Mouse (Mus musculus) limb, embryonic 11.5 days (tissue): Measurements from ENCODE around the gene Col6a5. TPM values are rescaled to one million over a fixed set of nuclear protein-coding genes. Genes with fewer than 3 reads are reported as not detected.

Source experiments
- ATAC-seq: fragments of 200-750 bp; cut with Nextera tagmentation; 2 replicates; pipeline ENCODE4 v1.8.0; 2017; ENCODE audit warnings: low read depth; ENCODE audit not compliant: insufficient number of reproducible peaks, low FRiP score, low TSS enrichment
- DNase-seq: peaks from one replicate; pipeline ENCODE4 v3.0.0-alpha.2; 2015; ENCODE audit warnings: low spot score
- H3K27ac ChIP-seq: fragments of 300-500 bp; sonication (generic); replicated peaks from 2 replicates; pipeline ENCODE4 v1.5.1; 2014; ENCODE audit warnings: low read depth, mild to moderate bottlenecking, low read length
- H3K27me3 ChIP-seq: fragments of 300-500 bp; sonication (generic); 2 replicates; pipeline ENCODE4 v1.6.1; 2014; ENCODE audit warnings: mild to moderate bottlenecking, low read length, mixed read lengths; ENCODE audit not compliant: control insufficient read depth, insufficient read depth
- H3K36me3 ChIP-seq: fragments of 300-500 bp; sonication (generic); 2 replicates; pipeline ENCODE4 v1.6.1; 2014; ENCODE audit warnings: mild to moderate bottlenecking, low read length, moderate library complexity, mixed read lengths; ENCODE audit not compliant: control insufficient read depth, insufficient read depth
- H3K4me1 ChIP-seq: fragments of 300-500 bp; sonication (generic); 2 replicates; pipeline ENCODE4 v1.6.1; 2014; ENCODE audit warnings: low read length, mixed read lengths; ENCODE audit not compliant: control insufficient read depth, insufficient read depth
- H3K4me2 ChIP-seq: fragments of 300-500 bp; sonication (generic); 2 replicates; pipeline ENCODE4 v1.6.1; 2014; ENCODE audit warnings: low read depth, mild to moderate bottlenecking, moderate library complexity; ENCODE audit not compliant: severe bottlenecking
- H3K4me3 ChIP-seq: fragments of 300-500 bp; sonication (generic); 2 replicates; pipeline ENCODE4 v1.5.1; 2014; ENCODE audit warnings: low read depth, low read length
- H3K9ac ChIP-seq: fragments of 300-500 bp; sonication (generic); 2 replicates; pipeline ENCODE4 v1.6.1; 2014; ENCODE audit warnings: mild to moderate bottlenecking, low read length
- H3K9me3 ChIP-seq: fragments of 300-500 bp; sonication (generic); 2 replicates; pipeline ENCODE4 v1.6.1; 2016; ENCODE audit warnings: low read length; ENCODE audit not compliant: control insufficient read depth
- WGBS: fragments of 180-500 bp; shearing (Covaris S2); extraction: QIAGEN DNeasy Blood & Tissue Kit; methylation state at CpG from one replicate; pipeline ENCODE4 v1.1.7; 2014; 5-methylcytosine and 5-hydroxymethylcytosine counted together
- polyA plus RNA-seq: library from polyadenylated mRNA; unstranded; fragments of >200 nt; fragmentation: Nextera tagmentation; extraction: Ambion mirVana; gene quantifications from 2 replicates; pipeline ENCODE4 v1.2.1, GENCODE M21; 2014

Col6a5 gene
- polyA plus RNA-seq, result 0.19 and 0.33 TPM in 2 replicates

DNA sequence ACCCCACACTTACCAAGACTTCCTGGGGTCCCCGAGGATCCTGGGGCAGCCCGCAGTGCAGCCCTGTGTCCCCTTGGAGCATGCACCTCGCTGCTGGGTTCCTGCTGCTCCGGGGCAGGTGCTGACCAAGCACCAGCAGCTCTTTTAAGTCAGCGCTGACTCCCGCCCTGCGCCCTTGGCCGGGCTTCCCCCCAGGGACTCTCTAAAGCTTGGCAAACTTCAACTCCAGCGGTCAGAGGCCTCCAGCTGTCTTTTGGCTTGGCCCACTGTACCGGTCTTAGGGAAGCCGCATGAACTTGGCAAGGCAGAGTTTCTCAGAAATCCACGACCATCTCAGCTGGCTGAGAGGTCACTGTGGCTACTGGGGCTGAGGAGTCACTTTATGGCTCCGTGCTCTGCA, at the start of gene Col6a5:
TSS of gene Col6a5 (minus strand) at position 111 of the 400 bp plus-strand sequence.
- WGBS, result 15% methylated on average over 13 of the region's 13 CpGs

DNA sequence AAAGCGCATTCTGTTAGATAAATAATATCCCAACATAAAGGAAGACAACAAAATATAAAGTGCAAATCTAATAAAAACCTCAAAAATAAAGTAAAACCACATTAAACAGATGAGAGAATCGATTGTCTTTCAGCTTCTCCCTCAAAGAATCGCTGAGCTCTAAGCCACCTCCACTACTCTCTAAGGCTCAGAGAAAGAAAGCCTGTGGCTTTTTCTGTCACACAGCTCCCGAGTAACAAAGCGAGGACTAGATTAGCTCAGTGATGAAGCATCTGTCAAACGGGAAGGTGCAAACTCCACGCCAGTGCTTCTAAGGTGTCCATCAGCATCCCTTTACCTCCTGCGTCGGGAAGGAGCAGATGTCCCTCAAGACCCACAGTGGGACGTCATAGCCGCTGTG, 37.5 kb upstream of the Col6a5 start:
- H3K4me1 ChIP-seq, result no peaks in the 10 kb centered on the region
- no peaks in the 10 kb centered on the region for H3K27me3 ChIP-seq
- 55% methylated on average over 11 of the region's 11 CpGs for WGBS
- H3K9me3 ChIP-seq, result no peaks in the 10 kb centered on the region; the same call in 1 of the 2 replicates
- ATAC-seq (no peak), DNase-seq (no peak)
- no peaks in the 10 kb centered on the region for H3K36me3 ChIP-seq
- H3K27ac ChIP-seq, result no peak overlapping the region
- H3K9ac ChIP-seq, result no peak overlapping the region
- no peak overlapping the region for H3K4me3 ChIP-seq
- no peak overlapping the region for H3K4me2 ChIP-seq

More for the DNA sequence above, at the start of gene Col6a5:
- Histone ChIP-seq H3K36me3 (no peaks in the 10 kb centered on the region), H3K4me3 (no peak within 1 kb of the TSS), H3K9me3 (no peaks in the 10 kb centered on the region), H3K27me3 (no peaks in the 10 kb centered on the region), H3K4me2 (no peak within 1 kb of the TSS; the same call in 1 of the 2 replicates), H3K9ac (no peak within 1 kb of the TSS), H3K27ac (no peak within 1 kb of the TSS), H3K4me1 (no peaks in the 10 kb centered on the region)
- ATAC-seq, result no peak
- DNase-seq, result no peak

DNA sequence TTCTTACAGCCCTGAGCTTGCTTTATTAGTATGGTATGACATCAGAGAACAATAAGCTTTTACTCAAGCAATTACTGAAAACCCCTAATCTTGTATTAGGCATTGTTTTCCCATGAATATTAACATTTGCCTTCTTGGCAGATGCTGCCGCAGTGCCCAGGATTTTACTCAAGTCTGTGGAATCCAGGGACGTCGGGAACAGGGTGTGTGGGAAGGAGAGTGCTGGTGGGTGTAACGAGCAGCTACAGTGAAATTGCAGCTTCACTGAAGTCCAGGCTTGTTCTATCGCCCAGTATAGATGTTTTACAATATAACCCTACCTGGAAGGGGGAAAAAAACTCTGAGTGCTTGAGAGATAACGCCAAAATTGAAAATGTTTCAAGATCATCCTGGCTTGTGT, 32.0 kb upstream of the Col6a5 start:
- Histone ChIP-seq H3K4me3 (no peak overlapping the region), H3K4me1 (no peaks in the 10 kb centered on the region), H3K9ac (no peak overlapping the region), H3K36me3 (no peaks in the 10 kb centered on the region), H3K9me3 (no peaks in the 10 kb centered on the region; the same call in 1 of the 2 replicates), H3K27me3 (no peaks in the 10 kb centered on the region), H3K4me2 (no peak overlapping the region), H3K27ac (no peak overlapping the region)
- DNase-seq (no peak), ATAC-seq (no peak)
- 82% methylated on average over 6 of the region's 6 CpGs for WGBS

DNA sequence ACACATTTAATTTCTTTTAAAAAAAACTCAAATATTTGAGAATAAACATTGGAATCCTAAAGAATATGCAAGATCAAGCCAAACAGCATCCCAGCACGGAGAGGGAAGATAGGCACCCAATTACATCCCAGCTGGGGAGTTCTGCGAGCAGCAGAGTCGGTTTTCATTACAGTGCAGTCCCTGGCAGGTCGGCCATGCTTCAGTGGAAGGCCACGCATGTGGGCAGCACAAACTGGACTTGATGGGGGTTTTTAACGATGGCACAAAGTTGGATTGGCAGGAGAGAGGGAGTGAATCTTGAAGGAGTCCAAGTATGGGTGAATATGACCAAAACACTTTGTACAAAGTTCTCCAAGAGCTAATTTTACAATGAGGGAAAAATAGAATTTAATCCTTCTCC, 29.7 kb upstream of the Col6a5 start:
- no peak for DNase-seq
- H3K9me3 ChIP-seq, result no peaks in the 10 kb centered on the region; the same call in 1 of the 2 replicates
- H3K4me2 ChIP-seq, result no peak overlapping the region
- H3K27me3 ChIP-seq, result no peaks in the 10 kb centered on the region
- H3K4me3 ChIP-seq, result no peak overlapping the region
- H3K9ac ChIP-seq, result no peak overlapping the region
- no peak for ATAC-seq
- H3K4me1 ChIP-seq, result no peaks in the 10 kb centered on the region
- WGBS, result 71% methylated on average over 6 of the region's 6 CpGs
- H3K36me3 ChIP-seq, result no peaks in the 10 kb centered on the region
- H3K27ac ChIP-seq, result no peak overlapping the region

DNA sequence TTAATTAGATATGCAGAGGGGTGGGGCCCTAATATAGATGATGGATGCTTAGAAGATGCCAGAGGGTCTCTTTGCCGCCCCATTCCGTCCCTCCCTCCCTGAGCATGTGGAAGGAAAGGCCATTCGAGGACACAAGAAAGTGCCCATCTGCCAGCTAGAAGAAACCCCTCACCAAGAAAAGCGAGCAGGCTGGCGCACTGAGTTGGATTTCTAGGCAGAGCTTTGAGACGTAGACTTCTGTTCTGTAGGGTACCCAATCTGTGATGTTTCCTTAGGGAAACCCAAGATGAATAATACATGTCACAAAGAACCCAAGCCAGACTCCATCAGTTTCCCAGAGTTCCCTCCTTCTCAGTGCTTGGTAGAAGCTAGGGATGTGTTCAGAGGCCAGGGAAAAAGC, 29.0 kb upstream of the Col6a5 start:
- no peak overlapping the region for H3K9ac ChIP-seq
- no peaks in the 10 kb centered on the region for H3K36me3 ChIP-seq
- no peak for DNase-seq
- no peak for ATAC-seq
- 92% methylated on average over 6 of the region's 6 CpGs for WGBS
- H3K4me2 ChIP-seq, result no peak overlapping the region
- no peaks in the 10 kb centered on the region for H3K4me1 ChIP-seq
- no peaks in the 10 kb centered on the region for H3K9me3 ChIP-seq
- H3K27me3 ChIP-seq, result no peaks in the 10 kb centered on the region
- no peak overlapping the region for H3K4me3 ChIP-seq
- H3K27ac ChIP-seq, result no peak overlapping the region

DNA sequence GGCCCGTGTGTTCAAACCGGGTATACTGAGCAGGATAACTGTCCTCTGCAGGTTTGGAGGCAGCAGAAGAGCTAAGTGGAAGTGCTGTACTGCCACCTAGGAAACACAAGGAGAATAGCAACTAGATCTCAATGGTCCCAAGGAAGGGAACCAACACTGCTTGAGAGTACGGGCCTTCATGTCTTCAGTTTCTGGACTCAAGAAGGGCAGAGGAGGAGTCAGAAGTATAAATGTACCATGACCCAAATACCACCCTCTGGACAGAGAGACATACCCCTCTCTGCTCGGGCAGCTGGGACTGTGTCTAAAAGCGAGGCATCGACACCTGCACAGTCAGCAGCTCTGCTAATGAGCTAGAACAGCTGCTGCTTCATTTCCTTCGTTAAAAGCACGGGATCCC, 27.7 kb upstream of the Col6a5 start:
- ATAC-seq (no peak), DNase-seq (no peak)
- no peaks in the 10 kb centered on the region for H3K9me3 ChIP-seq
- no peaks in the 10 kb centered on the region for H3K27me3 ChIP-seq
- H3K27ac ChIP-seq, result no peak overlapping the region
- no peak overlapping the region for H3K4me3 ChIP-seq
- 64% methylated on average over 8 of the region's 8 CpGs for WGBS
- H3K36me3 ChIP-seq, result no peaks in the 10 kb centered on the region
- H3K4me1 ChIP-seq, result no peaks in the 10 kb centered on the region
- no peak overlapping the region for H3K9ac ChIP-seq
- no peak overlapping the region for H3K4me2 ChIP-seq

DNA sequence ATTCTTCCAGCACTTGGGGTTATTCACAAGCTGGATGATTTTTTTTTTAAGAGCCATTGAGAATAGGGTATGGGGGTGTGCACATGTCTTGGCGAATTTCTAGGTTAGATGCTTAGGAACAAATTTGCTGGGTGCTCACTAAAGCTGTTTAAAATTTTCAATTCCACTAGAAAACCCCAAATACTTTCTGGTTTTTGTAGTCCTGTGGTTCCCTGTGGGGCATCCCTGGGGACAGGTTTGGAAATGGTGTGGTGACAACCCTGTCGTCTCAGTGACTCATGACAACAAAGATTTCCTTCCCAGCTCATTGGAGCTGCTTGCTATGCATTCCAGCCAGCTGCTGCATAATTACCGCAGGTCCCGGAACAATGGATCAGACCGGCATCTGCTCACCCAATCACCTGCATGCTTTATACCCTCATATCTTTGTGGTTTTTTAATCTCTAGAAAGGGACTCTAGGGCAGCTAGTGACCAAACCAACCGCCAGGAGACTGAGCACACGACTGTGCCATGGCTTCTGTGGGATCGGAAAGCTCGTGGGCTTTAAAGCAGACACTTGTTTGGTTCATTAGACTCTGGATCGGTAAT, 24.6 kb upstream of the Col6a5 start:
- Histone ChIP-seq H3K4me1 (no peaks in the 10 kb centered on the region), H3K9me3 (no peaks in the 10 kb centered on the region), H3K36me3 (no peaks in the 10 kb centered on the region), H3K9ac (no peak overlapping the region), H3K4me2 (no peak overlapping the region), H3K27me3 (no peaks in the 10 kb centered on the region), H3K27ac (no peak overlapping the region), H3K4me3 (no peak overlapping the region)
- no peak for ATAC-seq
- DNase-seq, result no peak
- 46% methylated on average over 10 of the region's 10 CpGs for WGBS

DNA sequence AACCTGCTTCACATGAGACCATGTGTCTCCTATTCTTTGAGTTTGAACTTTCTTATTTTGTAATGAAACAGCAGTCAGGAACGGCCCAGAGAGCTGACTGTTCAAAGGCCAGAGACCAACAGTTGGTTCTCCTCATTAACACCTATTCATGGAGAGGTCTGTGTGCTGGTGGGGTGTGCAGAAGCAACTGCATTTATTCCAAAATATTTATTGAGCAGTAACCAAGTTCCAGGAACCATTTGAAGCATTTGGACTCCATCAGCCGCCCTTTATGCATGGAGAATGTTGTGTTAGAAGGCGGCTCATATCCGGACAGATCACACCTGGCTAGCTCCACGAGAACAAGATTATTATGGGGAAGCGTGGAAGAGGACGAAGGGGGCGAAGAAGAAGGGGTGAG, 18.0 kb upstream of the Col6a5 start:
- ATAC-seq (no peak), DNase-seq (no peak)
- no peaks in the 10 kb centered on the region for H3K9me3 ChIP-seq
- H3K27me3 ChIP-seq, result no peaks in the 10 kb centered on the region
- no peak overlapping the region for H3K4me3 ChIP-seq
- H3K36me3 ChIP-seq, result no peaks in the 10 kb centered on the region
- H3K9ac ChIP-seq, result no peak overlapping the region
- H3K4me2 ChIP-seq, result no peak overlapping the region
- no peaks in the 10 kb centered on the region for H3K4me1 ChIP-seq
- WGBS, result 89% methylated on average over 8 of the region's 8 CpGs
- no peak overlapping the region for H3K27ac ChIP-seq

DNA sequence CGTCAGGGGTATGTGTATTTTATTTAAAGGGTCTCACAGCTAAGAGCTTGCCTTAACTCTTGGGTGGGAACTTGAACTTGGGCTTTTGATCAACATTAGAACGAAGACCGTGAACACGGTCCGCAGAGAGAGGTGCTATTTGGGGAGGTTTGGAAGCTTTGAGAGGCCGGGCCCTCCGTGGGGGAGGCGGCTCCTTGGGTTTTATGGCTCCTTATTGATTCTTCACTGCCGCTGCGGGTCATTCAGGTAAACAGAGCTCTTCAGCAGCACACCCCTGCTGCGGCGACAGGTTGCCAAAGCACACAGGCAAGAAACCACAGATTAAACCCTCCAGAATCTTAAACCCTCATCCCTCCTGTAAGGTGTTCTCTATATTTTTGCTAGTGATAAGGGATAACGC, 16.4 kb upstream of the Col6a5 start:
- H3K36me3 ChIP-seq, result no peaks in the 10 kb centered on the region
- no peak overlapping the region for H3K4me2 ChIP-seq
- no peak overlapping the region for H3K4me3 ChIP-seq
- no peaks in the 10 kb centered on the region for H3K27me3 ChIP-seq
- no peaks in the 10 kb centered on the region for H3K4me1 ChIP-seq
- no peak for DNase-seq
- no peaks in the 10 kb centered on the region for H3K9me3 ChIP-seq
- no peak for ATAC-seq
- WGBS, result 14% methylated on average over 13 of the region's 13 CpGs
- H3K27ac ChIP-seq, result no peak overlapping the region
- H3K9ac ChIP-seq, result no peak overlapping the region
